Mouse (Mus musculus): ENCODE data around the gene Cpne2. TPM values are rescaled to one million over a fixed set of nuclear protein-coding genes. Genes with fewer than 3 reads are reported as not detected.

Gene Cpne2
- total and polyA plus RNA-seq, 2 experiments from 2014 or later: 3.7 to 11.7 TPM

- peaks cover 5% of the 10 kb centered on the region; the same call in 1 of the 2 replicates for H3K4me1 ChIP-seq (ENCODE audit: control insufficient read depth, insufficient read depth)
- TF ChIP-seq CTCF (IDR thresholded peaks at IDR 0.05; ENCODE audit: low read depth): peak; percentile 81
- TF ChIP-seq EP300 (IDR thresholded peaks at IDR 0.05; ENCODE audit: low read depth): no peak
- H3K36me3 ChIP-seq (replicated peaks; ENCODE audit: control insufficient read depth, insufficient read depth, low read length): no peaks in the 10 kb centered on the region
- 9% methylated on average over 15 of the region's 15 CpGs for WGBS
- H3K9me3 ChIP-seq (replicated peaks; ENCODE audit: control insufficient read depth, low read length): no peaks in the 10 kb centered on the region
- peak overlapping the region; percentile 50 for H3K4me2 ChIP-seq (ENCODE audit: low read depth, low read length)
- DNase-seq (ENCODE audit: low spot score) (peak; percentile 82), ATAC-seq (ENCODE audit: insufficient read depth, low read depth) (peak; percentile 84)
- H3K9ac ChIP-seq (replicated peaks; ENCODE audit: low read depth, low read length): no peak overlapping the region
- no peaks in the 10 kb centered on the region for H3K27me3 ChIP-seq (ENCODE audit: control insufficient read depth, insufficient read depth, low read length)
- H3K27ac ChIP-seq (ENCODE audit: low read depth): no peak overlapping the region
- H3K4me3 ChIP-seq (ENCODE audit: low read depth, low read length): peak overlapping the region; percentile 14; the same call in 1 of the 2 replicates
Measured at GRCm38 (mm10) chr8:94492021-94492681, 40.6 kb upstream of the Cpne2 start.

- WGBS: 29% methylated on average over 1 of the region's 1 CpGs
- Histone ChIP-seq H3K27me3 (ENCODE audit: control insufficient read depth, insufficient read depth, low read length) (no peaks in the 10 kb centered on the region), H3K9ac (replicated peaks; ENCODE audit: low read depth, low read length) (no peak overlapping the region), H3K4me2 (ENCODE audit: low read depth, low read length) (no peak overlapping the region), H3K9me3 (replicated peaks; ENCODE audit: control insufficient read depth, low read length) (no peaks in the 10 kb centered on the region), H3K27ac (ENCODE audit: low read depth) (no peak overlapping the region), H3K36me3 (replicated peaks; ENCODE audit: control insufficient read depth, insufficient read depth, low read length) (no peaks in the 10 kb centered on the region), H3K4me3 (ENCODE audit: low read depth, low read length) (no peak overlapping the region), H3K4me1 (ENCODE audit: control insufficient read depth, insufficient read depth) (peaks cover 5% of the 10 kb centered on the region; the same call in 1 of the 2 replicates)
- ATAC-seq (ENCODE audit: insufficient read depth, low read depth) (no peak), DNase-seq (ENCODE audit: low spot score) (no peak)
- TF ChIP-seq EP300 (IDR thresholded peaks at IDR 0.05; ENCODE audit: low read depth) (no peak), CTCF (IDR thresholded peaks at IDR 0.05; ENCODE audit: low read depth) (no peak)
Measured at GRCm38 (mm10) chr8:94493240-94493639, 39.5 kb upstream of the Cpne2 start.

GRCm38 (mm10) chr8:94515430-94516208 is 17.2 kb upstream of the Cpne2 start:
- TF ChIP-seq EP300 (IDR thresholded peaks at IDR 0.05; ENCODE audit: low read depth): no peak
- TF ChIP-seq CTCF (IDR thresholded peaks at IDR 0.05; ENCODE audit: low read depth): no peak
- no peak overlapping the region for H3K4me2 ChIP-seq (ENCODE audit: low read depth, low read length)
- no peak overlapping the region for H3K9ac ChIP-seq (replicated peaks; ENCODE audit: low read depth, low read length)
- no peak for DNase-seq (ENCODE audit: low spot score)
- no peak overlapping the region for H3K27ac ChIP-seq (ENCODE audit: low read depth)
- no peaks in the 10 kb centered on the region for H3K36me3 ChIP-seq (replicated peaks; ENCODE audit: control insufficient read depth, insufficient read depth, low read length)
- no peak for ATAC-seq (ENCODE audit: insufficient read depth, low read depth)
- no peaks in the 10 kb centered on the region for H3K4me1 ChIP-seq (ENCODE audit: control insufficient read depth, insufficient read depth)
- no peaks in the 10 kb centered on the region for H3K9me3 ChIP-seq (replicated peaks; ENCODE audit: control insufficient read depth, low read length)
- H3K27me3 ChIP-seq (ENCODE audit: control insufficient read depth, insufficient read depth, low read length): 0 out of 2 replicates have a peak, but pooled peaks cover 5% of the 10 kb centered on the region
- 50% methylated on average over 5 of the region's 5 CpGs for WGBS
- no peak overlapping the region for H3K4me3 ChIP-seq (ENCODE audit: low read depth, low read length)

- H3K27me3 ChIP-seq (ENCODE audit: control insufficient read depth, insufficient read depth, low read length): 0 out of 2 replicates have a peak, but pooled peaks cover 5% of the 10 kb centered on the region
- no peak for DNase-seq (ENCODE audit: low spot score)
- TF ChIP-seq CTCF (IDR thresholded peaks at IDR 0.05; ENCODE audit: low read depth) (no peak), EP300 (IDR thresholded peaks at IDR 0.05; ENCODE audit: low read depth) (no peak)
- no peaks in the 10 kb centered on the region for H3K36me3 ChIP-seq (replicated peaks; ENCODE audit: control insufficient read depth, insufficient read depth, low read length)
- no peak overlapping the region for H3K9ac ChIP-seq (replicated peaks; ENCODE audit: low read depth, low read length)
- H3K9me3 ChIP-seq (replicated peaks; ENCODE audit: control insufficient read depth, low read length): no peaks in the 10 kb centered on the region
- no peaks in the 10 kb centered on the region for H3K4me1 ChIP-seq (ENCODE audit: control insufficient read depth, insufficient read depth)
- WGBS: 21% methylated on average over 1 of the region's 1 CpGs
- H3K4me2 ChIP-seq (ENCODE audit: low read depth, low read length): no peak overlapping the region
- no peak for ATAC-seq (ENCODE audit: insufficient read depth, low read depth)
- H3K4me3 ChIP-seq (ENCODE audit: low read depth, low read length): no peak overlapping the region
- H3K27ac ChIP-seq (ENCODE audit: low read depth): no peak overlapping the region
Measured at GRCm38 (mm10) chr8:94516209-94516593, 16.6 kb upstream of the Cpne2 start.

- H3K27me3 ChIP-seq (ENCODE audit: control insufficient read depth, insufficient read depth, low read length): 0 out of 2 replicates have a peak, but pooled peaks cover 5% of the 10 kb centered on the region
- no peak overlapping the region for H3K4me3 ChIP-seq (ENCODE audit: low read depth, low read length)
- DNase-seq (ENCODE audit: low spot score) (no peak), ATAC-seq (ENCODE audit: insufficient read depth, low read depth) (no peak)
- no peaks in the 10 kb centered on the region for H3K36me3 ChIP-seq (replicated peaks; ENCODE audit: control insufficient read depth, insufficient read depth, low read length)
- H3K4me1 ChIP-seq (ENCODE audit: control insufficient read depth, insufficient read depth): no peaks in the 10 kb centered on the region
- H3K9ac ChIP-seq (replicated peaks; ENCODE audit: low read depth, low read length): no peak overlapping the region
- H3K9me3 ChIP-seq (replicated peaks; ENCODE audit: control insufficient read depth, low read length): no peaks in the 10 kb centered on the region
- TF ChIP-seq CTCF (IDR thresholded peaks at IDR 0.05; ENCODE audit: low read depth) (no peak), EP300 (IDR thresholded peaks at IDR 0.05; ENCODE audit: low read depth) (no peak)
- no peak overlapping the region for H3K27ac ChIP-seq (ENCODE audit: low read depth)
- WGBS: 50% methylated on average over 3 of the region's 3 CpGs
- H3K4me2 ChIP-seq (ENCODE audit: low read depth, low read length): no peak overlapping the region
Measured at GRCm38 (mm10) chr8:94516766-94517165, 16.0 kb upstream of the Cpne2 start.
